Mouse (Mus musculus): Measurements from ENCODE around the gene Gm10392.

GRCm38 (mm10) chr11:77491502-77492291 lies 27.3 kb downstream of the Gm10392 start:
- no peak for TF ChIP-seq CTCF (IDR thresholded peaks at IDR 0.05; ENCODE audit: control insufficient read depth, insufficient read depth, insufficient replicate concordance, low read depth, low read length)
- no peak for TF ChIP-seq POLR2A (IDR thresholded peaks at IDR 0.05; ENCODE audit: control insufficient read depth, low read depth, low read length)
